Mouse (Mus musculus) hindbrain, embryonic 12.5 days (tissue): ENCODE measurements around the gene Stk19. TPM values are rescaled to one million over a fixed set of nuclear protein-coding genes. Genes with fewer than 3 reads are reported as not detected.
"Not testable (repeated sequence)": the region's sequence is repeated elsewhere in the genome, so short reads cannot be mapped to it uniquely, and the experiment has no call there.

Experiments
- ATAC-seq: fragments of 200-750 bp; cut with Nextera tagmentation; 2 replicates; pipeline ENCODE4 v1.8.0; 2017; ENCODE audit warnings: moderate TSS enrichment; ENCODE audit not compliant: low FRiP score
- H3K27ac ChIP-seq: fragments of 300-500 bp; sonication (generic); 2 replicates; pipeline ENCODE4 v1.5.1; 2016; ENCODE audit warnings: mild to moderate bottlenecking
- H3K27me3 ChIP-seq: fragments of 300-500 bp; sonication (generic); 2 replicates; pipeline ENCODE4 v1.6.1; 2016; ENCODE audit warnings: mild to moderate bottlenecking
- H3K36me3 ChIP-seq: fragments of 300-500 bp; sonication (generic); 2 replicates; pipeline ENCODE4 v1.6.1; 2016; ENCODE audit warnings: mild to moderate bottlenecking
- H3K4me1 ChIP-seq: fragments of 300-500 bp; sonication (generic); 2 replicates; pipeline ENCODE4 v1.6.1; 2016
- H3K4me2 ChIP-seq: fragments of 300-500 bp; sonication (generic); replicated peaks from 2 replicates; pipeline ENCODE4 v1.6.1; 2016; ENCODE audit warnings: mild to moderate bottlenecking
- H3K4me3 ChIP-seq: fragments of 300-500 bp; sonication (generic); 2 replicates; pipeline ENCODE4 v1.5.1; 2016; ENCODE audit warnings: mild to moderate bottlenecking
- H3K9ac ChIP-seq: fragments of 300-500 bp; sonication (generic); 2 replicates; pipeline ENCODE4 v1.6.1; 2016; ENCODE audit warnings: mild to moderate bottlenecking, moderate library complexity
- H3K9me3 ChIP-seq: fragments of 300-500 bp; sonication (generic); replicated peaks from 2 replicates; pipeline ENCODE4 v1.6.1; 2016; ENCODE audit warnings: mild to moderate bottlenecking
- WGBS: fragments of 180-500 bp; shearing (Covaris S2); methylation state at CpG from one replicate; pipeline ENCODE4 v1.1.7; 2016; 5-methylcytosine and 5-hydroxymethylcytosine counted together
- polyA plus RNA-seq: library from polyadenylated mRNA; unstranded; fragments of >200 nt; fragmentation: Nextera tagmentation; extraction: Ambion mirVana; gene quantifications from 2 replicates; pipeline ENCODE4 v1.2.1, GENCODE M21; 2016

The Stk19 gene
- polyA plus RNA-seq, 1 experiment from 2014 or later, result 25.0 TPM

DNA sequence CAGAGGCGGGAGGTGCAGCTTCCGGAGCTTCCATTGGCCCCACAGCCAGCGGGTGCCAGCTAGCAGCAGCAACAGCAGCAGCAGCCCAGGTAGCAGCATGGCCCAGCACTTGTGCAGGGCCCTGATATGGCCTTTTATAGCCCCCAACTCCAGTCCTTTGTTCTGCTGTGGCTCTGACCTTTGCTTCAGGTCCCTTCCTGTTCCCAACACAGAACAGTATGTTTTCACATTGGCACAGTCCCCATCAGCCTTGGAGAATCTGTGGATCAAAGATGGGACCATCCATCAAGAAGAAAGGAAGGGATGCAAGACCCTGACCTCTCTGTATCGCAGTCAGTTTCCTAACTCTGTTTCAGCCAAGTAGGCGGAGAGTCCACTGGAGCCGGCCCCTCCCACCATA lies 32.4 kb downstream of the Stk19 start, which contains the start of gene Cyp21a1:
Gene Cyp21a1, minus strand, starts transcription at position 261 of the 400 bp plus-strand sequence.
- not testable (repeated sequence) for H3K4me3 ChIP-seq, H3K4me1 ChIP-seq, H3K9ac ChIP-seq, ATAC-seq, H3K27me3 ChIP-seq, H3K27ac ChIP-seq, H3K4me2 ChIP-seq, H3K9me3 ChIP-seq, H3K36me3 ChIP-seq
- 100% methylated on average over 3 of the region's 6 CpGs for WGBS

DNA sequence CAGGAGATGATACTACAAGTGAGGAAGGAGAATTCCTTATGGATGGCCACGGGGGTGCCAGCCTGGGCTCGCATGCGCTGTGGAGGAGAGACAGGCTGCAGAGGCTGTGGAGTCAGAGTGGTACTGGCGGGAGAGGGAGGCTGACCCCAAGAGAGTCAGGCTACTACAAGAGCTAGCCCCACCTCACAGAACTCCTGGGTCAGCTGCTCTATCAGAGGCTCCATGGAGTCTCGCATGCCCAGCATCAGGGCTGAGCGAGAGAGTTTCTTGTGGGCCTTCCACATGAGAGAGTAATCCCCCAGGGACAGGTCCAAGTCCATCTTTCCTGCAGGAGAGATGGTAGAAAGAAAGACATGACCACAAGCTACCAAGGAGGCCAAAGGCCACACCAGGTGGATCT lies 33.4 kb downstream of the Stk19 start:
- H3K9ac ChIP-seq, H3K27ac ChIP-seq, H3K9me3 ChIP-seq, H3K36me3 ChIP-seq, H3K4me3 ChIP-seq, ATAC-seq, H3K27me3 ChIP-seq, H3K4me2 ChIP-seq, H3K4me1 ChIP-seq: not testable (repeated sequence)
- WGBS, result 96% methylated on average over 6 of the region's 6 CpGs

DNA sequence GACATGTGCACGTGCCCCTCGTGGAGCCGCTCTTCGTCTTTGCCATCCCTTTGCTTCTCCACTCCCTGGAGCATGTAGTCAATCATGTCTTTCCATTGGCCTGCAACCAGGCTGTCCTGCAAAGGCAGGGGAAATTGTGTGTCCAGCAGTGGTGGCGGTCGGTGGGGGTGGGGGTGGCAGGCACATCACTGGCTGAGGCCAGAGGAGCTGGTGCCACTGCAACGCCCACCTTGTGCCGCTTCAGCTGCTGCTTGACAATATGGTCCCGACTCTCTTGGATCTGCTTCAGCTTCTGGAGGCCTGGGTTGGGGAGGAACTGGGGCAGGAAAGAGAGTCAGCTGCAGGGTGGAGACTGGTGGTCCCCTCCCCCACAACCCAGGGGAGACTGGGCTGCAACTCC lies 34.0 kb downstream of the Stk19 start:
- H3K4me3 ChIP-seq, H3K9me3 ChIP-seq, H3K36me3 ChIP-seq, ATAC-seq, H3K27me3 ChIP-seq, H3K27ac ChIP-seq, H3K4me1 ChIP-seq, H3K9ac ChIP-seq, H3K4me2 ChIP-seq: not testable (repeated sequence)
- WGBS, result 92% methylated on average over 9 of the region's 9 CpGs

DNA sequence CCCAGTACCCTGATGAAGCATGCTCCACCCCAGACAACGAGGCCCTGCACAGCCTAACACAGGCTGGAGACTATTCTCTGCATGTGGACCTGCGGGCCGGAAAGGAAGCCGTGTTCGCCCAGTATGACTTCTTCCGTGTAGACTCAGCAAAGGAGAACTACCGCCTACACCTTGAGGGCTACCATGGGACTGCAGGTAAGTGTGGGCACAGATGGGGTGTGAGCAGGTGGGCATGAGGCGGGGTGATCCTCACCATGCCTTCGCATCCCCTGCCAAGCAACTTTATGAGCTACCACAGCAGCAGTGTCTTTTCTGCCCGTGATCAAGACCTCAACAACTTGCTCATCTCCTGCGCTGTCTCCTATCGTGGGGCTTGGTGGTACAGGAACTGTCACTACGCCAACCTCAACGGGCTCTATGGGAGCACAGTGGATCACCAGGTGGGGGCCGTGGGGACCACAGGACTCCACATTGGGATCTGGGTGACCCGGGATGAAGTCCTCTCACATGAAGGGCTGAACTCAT lies 35.9 kb downstream of the Stk19 start:
- ATAC-seq, H3K4me2 ChIP-seq, H3K9me3 ChIP-seq: not testable (repeated sequence)

DNA sequence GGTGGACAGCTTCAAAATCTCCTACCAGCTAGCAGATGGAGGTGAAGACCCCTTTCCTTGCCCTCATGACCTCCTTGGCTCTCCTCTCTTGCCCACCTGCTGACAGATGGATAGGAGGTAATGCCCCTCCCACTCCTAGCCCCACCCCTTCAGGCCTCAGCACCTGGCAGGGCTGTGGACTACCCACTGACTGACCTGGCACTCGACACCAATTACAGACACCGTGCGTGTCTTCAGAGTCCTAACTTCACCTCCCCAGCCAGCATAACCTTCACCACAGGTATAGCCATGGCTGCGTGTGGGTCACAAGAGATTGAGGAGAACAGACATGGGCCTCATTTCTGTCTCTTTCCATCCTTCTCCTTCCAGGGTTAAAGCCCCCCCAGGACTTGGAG lies 37.2 kb downstream of the Stk19 start:
- no peak overlapping the region for H3K4me3 ChIP-seq
- H3K9me3 ChIP-seq, result no peaks in the 10 kb centered on the region
- ATAC-seq, result no peak
- H3K9ac ChIP-seq, result no peak overlapping the region
- 90% methylated on average over 4 of the region's 4 CpGs for WGBS
- H3K4me1 ChIP-seq, result no peaks in the 10 kb centered on the region
- no peaks in the 10 kb centered on the region for H3K36me3 ChIP-seq
- H3K27ac ChIP-seq, result no peak overlapping the region
- no peak overlapping the region for H3K4me2 ChIP-seq
- H3K27me3 ChIP-seq, result no peaks in the 10 kb centered on the region

More for the DNA sequence above, 35.9 kb downstream of the Stk19 start:
- not testable (repeated sequence) for H3K27me3 ChIP-seq, H3K27ac ChIP-seq, H3K4me1 ChIP-seq, H3K9ac ChIP-seq, H3K4me3 ChIP-seq, H3K36me3 ChIP-seq
- WGBS, result 92% methylated on average over 16 of the region's 16 CpGs

DNA sequence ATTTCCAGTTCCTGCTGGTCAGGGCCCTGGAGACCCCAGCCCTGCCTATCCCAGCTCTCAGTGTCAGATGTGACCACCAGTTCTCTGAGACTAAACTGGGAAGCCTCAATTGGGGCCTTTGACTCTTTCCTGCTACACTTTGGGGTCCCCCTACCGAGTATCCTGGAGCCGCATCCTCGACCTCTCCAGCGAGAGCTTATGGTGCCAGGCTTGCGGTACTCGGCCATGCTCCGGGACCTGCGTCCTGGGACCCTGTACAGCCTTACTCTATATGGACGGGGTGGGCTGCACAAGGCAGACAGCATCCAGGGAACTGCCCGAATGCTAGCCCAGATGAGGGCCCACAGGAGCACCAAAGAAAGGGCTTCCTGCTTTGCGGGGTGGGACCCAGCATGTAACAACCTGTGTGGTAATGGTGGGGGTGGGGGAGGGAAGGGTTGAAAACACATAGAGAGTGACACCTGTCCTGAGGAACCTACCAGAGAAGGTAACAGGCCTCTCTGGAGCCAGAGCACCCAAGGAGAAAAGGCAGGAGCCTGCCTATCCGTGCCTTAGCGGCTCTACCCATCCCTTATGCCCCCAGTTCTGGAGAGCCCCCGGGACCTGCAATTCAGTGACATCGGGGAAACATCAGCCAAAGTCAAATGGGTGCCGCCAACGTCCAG lies 37.7 kb downstream of the Stk19 start:
- ATAC-seq, result no peak
- Histone ChIP-seq H3K4me3 (no peak overlapping the region), H3K9ac (no peak overlapping the region), H3K4me2 (no peak overlapping the region), H3K36me3 (no peaks in the 10 kb centered on the region), H3K4me1 (no peaks in the 10 kb centered on the region), H3K9me3 (no peaks in the 10 kb centered on the region), H3K27me3 (no peaks in the 10 kb centered on the region), H3K27ac (no peak overlapping the region)
- 94% methylated on average over 17 of the region's 17 CpGs for WGBS

DNA sequence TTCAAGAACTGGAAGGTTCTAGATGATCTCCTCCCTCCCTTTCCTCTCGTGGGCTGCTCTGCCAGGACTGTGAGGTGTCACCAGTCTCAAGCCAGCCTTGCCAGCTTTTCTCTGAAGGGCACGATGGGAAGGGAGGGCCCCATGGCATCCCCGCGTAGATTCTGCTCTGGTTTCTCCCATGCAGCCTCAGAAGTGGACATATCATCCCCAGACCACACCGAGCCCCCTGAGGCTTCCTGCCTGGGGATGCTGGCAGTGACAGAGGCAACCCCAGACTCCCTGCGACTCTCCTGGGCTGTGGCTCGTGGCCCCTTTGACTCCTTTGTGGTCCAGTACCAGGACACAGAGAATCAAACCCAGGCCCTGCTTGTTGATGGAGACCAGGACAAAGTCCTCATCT lies 38.7 kb downstream of the Stk19 start:
- H3K27me3 ChIP-seq, H3K4me3 ChIP-seq, H3K36me3 ChIP-seq, H3K9ac ChIP-seq, H3K27ac ChIP-seq, H3K9me3 ChIP-seq, ATAC-seq, H3K4me1 ChIP-seq, H3K4me2 ChIP-seq: not testable (repeated sequence)
- WGBS, result 84% methylated on average over 7 of the region's 7 CpGs

DNA sequence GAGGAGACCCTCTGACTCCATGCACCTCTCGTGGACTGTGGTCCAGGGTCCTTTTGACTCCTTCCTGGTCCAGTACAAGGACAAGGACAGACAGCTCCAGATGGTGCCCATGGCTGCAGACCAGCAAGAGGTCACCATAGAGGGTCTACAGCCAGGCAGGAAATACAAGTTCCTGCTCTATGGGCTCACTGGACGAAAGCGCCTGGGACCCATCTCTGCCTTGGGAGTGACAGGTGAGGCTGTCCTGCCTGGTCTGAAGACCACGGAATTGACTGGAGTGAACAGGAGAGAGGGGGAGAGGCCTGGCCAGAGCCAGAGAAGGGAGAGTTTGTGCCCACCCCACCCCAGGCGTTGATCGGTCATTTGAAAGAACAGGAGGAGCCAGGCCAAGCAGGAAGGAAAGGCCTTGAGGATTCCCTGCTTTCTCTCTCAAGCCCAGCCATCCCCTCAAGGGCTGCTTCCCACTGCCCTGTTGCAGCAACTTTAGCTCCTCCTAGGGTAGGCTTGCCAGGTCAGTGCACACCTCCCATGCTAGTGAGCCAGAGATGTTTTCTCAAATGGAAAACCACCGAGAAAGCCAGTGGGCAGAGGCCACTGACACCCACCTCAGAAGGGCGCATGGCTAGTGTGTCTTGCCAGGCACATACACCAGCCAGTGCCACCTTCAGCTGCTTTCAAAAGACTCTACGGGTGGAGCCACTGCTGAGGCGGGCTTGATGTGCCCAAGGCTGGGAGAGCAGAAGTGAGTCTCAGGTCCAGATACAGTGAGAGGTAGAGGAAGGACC lies 39.3 kb downstream of the Stk19 start:
- not testable (repeated sequence) for H3K9me3 ChIP-seq, H3K9ac ChIP-seq, H3K27ac ChIP-seq, H3K27me3 ChIP-seq, H3K4me1 ChIP-seq, H3K36me3 ChIP-seq, H3K4me3 ChIP-seq, H3K4me2 ChIP-seq, ATAC-seq
- WGBS, result 89% methylated on average over 10 of the region's 10 CpGs

DNA sequence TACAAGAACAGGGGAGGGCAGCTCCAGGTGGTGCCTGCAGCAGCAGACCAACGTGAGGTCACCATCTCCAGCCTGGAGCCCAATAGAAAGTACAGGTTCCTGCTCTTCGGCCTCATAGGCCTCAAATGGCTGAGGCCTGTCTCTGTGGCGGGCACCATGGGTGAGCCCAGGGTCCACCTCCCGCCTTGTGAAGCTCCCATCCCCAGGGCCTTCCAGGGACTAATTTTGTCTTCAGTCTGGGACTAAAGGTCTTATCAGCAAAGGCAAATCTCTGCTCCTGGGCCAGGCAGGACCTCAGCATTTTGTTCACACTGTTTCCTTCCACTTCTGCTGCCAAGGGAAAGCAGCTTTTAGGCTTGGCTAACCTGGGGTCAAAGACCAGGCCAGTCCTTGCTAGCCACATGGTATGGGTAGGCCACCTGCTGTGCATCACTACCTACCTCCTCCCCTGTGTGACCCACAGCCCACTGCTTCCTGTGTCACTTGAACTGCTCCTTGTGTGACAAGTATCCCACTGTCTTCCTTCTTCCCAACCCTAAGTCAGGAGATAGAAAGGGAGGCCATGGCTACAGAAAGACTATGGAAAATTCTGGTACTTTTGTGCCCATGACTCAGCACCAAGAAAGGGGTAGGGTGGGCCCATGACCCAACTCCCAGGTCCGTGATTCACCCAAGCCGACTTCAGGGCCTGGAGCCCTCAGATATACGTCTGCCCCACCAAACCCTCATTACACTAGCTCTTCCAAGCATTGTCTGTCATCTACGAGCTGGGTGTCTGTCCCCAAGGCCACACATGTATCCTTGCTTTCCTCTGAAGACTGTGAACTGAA lies 40.2 kb downstream of the Stk19 start:
- Histone ChIP-seq H3K27ac (no peak overlapping the region), H3K27me3 (no peaks in the 10 kb centered on the region), H3K4me1 (no peaks in the 10 kb centered on the region), H3K4me2 (no peak overlapping the region), H3K9ac (no peak overlapping the region), H3K9me3 (no peaks in the 10 kb centered on the region), H3K4me3 (no peak overlapping the region), H3K36me3 (no peaks in the 10 kb centered on the region)
- WGBS, result 84% methylated on average over 8 of the region's 8 CpGs
- ATAC-seq, result no peak

DNA sequence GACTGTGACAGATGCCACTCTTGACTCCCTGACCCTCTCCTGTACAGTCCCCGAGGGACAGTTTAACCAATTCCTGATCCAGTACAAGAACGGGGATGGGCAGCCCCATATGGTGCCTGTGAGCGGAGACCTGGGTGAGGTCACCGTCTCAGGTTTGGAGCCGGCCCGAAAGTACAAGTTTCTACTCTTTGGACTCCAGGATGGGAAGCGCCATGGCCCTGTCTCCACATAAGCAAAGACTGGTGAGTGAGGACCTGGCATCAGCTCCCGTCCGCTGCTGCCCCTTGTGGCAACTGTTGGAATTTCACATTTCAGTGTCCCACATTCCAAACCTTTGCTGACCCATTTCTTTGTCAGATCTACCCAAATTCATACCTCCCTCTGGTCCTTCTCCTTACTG lies 41.1 kb downstream of the Stk19 start:
- WGBS, result 68% methylated on average over 9 of the region's 9 CpGs
- H3K4me1 ChIP-seq, result no peaks in the 10 kb centered on the region
- no peaks in the 10 kb centered on the region for H3K27me3 ChIP-seq
- H3K9me3 ChIP-seq, result no peaks in the 10 kb centered on the region
- H3K36me3 ChIP-seq, result no peaks in the 10 kb centered on the region
- no peak overlapping the region for H3K27ac ChIP-seq
- H3K9ac ChIP-seq, result no peak overlapping the region
- H3K4me2 ChIP-seq, result no peak overlapping the region
- no peak overlapping the region for H3K4me3 ChIP-seq
- ATAC-seq, result no peak

DNA sequence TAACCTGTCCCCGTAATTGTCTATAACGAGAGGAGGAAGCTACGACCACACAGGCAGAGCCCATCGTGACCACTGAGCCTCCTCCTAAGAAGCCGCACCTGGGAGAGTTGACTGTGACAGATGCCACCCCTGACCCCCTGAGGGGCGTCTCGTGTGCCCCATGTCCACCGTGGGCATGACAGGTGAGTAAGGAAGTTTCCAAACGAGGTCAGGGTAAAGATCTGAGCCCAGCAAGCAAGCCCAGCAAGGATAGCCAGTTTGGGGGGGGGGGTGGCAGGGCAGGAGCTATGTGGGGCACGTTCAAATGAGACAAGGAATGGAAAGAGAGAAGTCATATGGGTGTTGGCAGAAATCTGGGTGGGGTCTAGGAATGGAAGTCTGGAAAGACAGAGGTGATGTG lies 41.7 kb downstream of the Stk19 start:
- WGBS, result 89% methylated on average over 10 of the region's 10 CpGs
- no peak overlapping the region for H3K9ac ChIP-seq
- no peaks in the 10 kb centered on the region; the same call in 1 of the 2 replicates for H3K9me3 ChIP-seq
- H3K27ac ChIP-seq, result no peak overlapping the region
- no peaks in the 10 kb centered on the region for H3K36me3 ChIP-seq
- no peak overlapping the region for H3K4me3 ChIP-seq
- no peaks in the 10 kb centered on the region for H3K27me3 ChIP-seq
- no peaks in the 10 kb centered on the region for H3K4me1 ChIP-seq
- H3K4me2 ChIP-seq, result no peak overlapping the region
- ATAC-seq, result no peak

DNA sequence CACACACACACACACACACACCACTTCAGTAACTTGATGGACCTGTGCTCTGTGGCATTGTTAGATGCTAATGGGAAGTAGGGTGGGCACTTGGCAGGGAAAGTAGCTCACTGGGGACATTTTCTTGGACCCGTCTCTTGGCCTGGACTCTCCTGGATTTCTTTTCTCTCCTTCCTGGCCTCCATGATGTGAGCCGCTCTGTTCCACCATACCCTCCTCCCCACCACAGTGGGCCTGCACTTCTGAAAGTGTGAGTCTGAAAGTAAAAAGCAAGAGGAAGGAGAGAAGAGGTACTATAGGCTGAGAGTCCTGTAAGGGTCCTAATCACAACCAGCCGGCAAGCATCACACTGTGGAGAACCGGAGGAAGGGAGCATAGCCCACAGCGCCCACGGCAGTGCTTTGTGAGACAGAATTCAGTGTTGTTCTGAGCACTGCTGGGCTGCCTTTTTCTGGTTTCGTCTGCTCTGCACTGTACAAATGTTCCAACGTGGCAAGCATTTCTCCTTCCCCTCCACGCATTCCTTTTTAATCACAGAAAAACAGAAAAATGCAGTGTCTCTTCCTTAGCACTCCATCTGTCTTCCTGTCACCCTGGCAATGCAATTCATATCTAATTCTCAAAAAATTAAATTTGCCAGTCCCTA lies 58.9 kb downstream of the Stk19 start:
- Histone ChIP-seq H3K4me1 (no peaks in the 10 kb centered on the region), H3K27me3 (no peaks in the 10 kb centered on the region), H3K4me3 (no peak overlapping the region), H3K36me3 (no peaks in the 10 kb centered on the region), H3K27ac (no peak overlapping the region), H3K9ac (no peak overlapping the region), H3K9me3 (peaks cover 18% of the 10 kb centered on the region), H3K4me2 (no peak overlapping the region)
- no peak for ATAC-seq
- WGBS, result 79% methylated on average over 8 of the region's 9 CpGs
